Mouse (Mus musculus): ENCODE data around the gene Taok3. TPM values are rescaled to one million over a fixed set of nuclear protein-coding genes. Genes with fewer than 3 reads are reported as not detected.

Taok3 gene
- total and polyA plus RNA-seq, 2 experiments from 2014 or later: 1.1 to 5.8 TPM

DNA sequence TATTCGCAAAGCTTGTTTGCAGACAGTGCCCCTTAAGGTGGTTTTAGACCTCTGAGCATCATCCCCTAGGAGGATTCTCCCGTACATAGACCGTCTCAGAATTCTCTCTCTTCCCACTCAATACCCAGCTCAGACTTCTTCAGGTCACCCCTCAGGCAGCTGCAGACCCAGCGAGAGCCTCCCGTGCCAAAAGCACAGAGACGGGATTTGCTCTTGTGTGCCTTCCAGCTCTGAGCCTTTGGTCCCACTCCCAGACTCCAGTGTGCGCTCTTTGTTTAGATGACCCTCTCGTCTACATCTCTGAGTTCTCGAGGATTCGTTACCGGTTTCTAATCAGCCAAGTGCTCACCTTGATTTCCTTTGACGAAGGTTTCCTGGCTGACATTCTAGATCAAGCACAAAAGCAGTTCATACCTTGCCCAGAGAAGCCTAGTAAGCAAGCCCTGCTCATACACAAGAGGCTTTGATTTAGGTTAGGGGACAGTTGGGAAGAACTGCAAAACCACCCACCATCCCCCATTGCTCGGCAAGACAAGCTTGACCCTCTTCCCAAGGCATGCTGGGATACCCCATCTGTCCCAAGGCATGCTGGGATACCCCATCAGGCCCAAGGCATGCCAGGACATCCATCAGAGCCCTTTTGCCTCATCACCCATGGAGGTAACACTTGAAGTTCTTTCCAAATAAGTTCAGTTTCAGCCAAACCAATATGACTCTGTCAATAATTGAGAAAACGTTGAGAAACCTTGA is 48.6 kb downstream of the Taok3 start:
- TF ChIP-seq CTCF (IDR thresholded peaks at IDR 0.05; ENCODE audit: low read depth) (no peak), EP300 (IDR thresholded peaks at IDR 0.05; ENCODE audit: low read depth) (no peak)
- Histone ChIP-seq H3K27ac (ENCODE audit: low read depth) (no peak overlapping the region), H3K9me3 (replicated peaks; ENCODE audit: control insufficient read depth, low read length) (no peaks in the 10 kb centered on the region), H3K4me3 (ENCODE audit: low read depth, low read length) (no peak overlapping the region), H3K4me1 (ENCODE audit: control insufficient read depth, insufficient read depth) (no peaks in the 10 kb centered on the region), H3K36me3 (replicated peaks; ENCODE audit: control insufficient read depth, insufficient read depth, low read length) (no peaks in the 10 kb centered on the region), H3K4me2 (ENCODE audit: low read depth, low read length) (no peak overlapping the region), H3K9ac (replicated peaks; ENCODE audit: low read depth, low read length) (no peak overlapping the region), H3K27me3 (ENCODE audit: control insufficient read depth, insufficient read depth, low read length) (no peaks in the 10 kb centered on the region)
- ATAC-seq (ENCODE audit: insufficient read depth, low read depth) (no peak), DNase-seq (ENCODE audit: low spot score) (no peak)
- WGBS: 83% methylated on average over 14 of the region's 14 CpGs

DNA sequence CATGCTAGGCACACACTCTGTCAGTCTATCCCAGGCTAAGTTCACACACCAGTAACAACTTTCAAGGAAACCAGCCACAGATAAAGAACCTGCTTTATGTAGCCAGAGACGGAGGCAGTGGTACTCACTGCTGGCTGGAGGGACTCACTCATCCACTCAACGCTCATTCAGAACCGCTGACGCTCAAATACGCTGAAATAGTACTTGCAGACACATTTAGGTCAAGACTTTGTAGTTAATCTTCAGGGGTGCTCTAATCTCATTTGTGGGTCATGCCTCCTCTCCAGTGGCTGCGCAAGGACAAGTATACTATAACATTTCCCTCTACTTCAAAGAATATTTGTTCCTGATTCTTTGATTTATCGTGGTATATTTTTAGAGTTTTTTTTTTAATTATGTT is 54.1 kb downstream of the Taok3 start:
- DNase-seq (ENCODE audit: low spot score) (no peak), ATAC-seq (ENCODE audit: insufficient read depth, low read depth) (no peak)
- TF ChIP-seq CTCF (IDR thresholded peaks at IDR 0.05; ENCODE audit: low read depth) (no peak), EP300 (IDR thresholded peaks at IDR 0.05; ENCODE audit: low read depth) (no peak)
- H3K27ac ChIP-seq (ENCODE audit: low read depth): no peak overlapping the region
- H3K27me3 ChIP-seq (ENCODE audit: control insufficient read depth, insufficient read depth, low read length): no peaks in the 10 kb centered on the region
- WGBS: 91% methylated on average over 7 of the region's 7 CpGs
- H3K4me2 ChIP-seq (ENCODE audit: low read depth, low read length): no peak overlapping the region
- H3K36me3 ChIP-seq (replicated peaks; ENCODE audit: control insufficient read depth, insufficient read depth, low read length): no peaks in the 10 kb centered on the region
- no peaks in the 10 kb centered on the region for H3K9me3 ChIP-seq (replicated peaks; ENCODE audit: control insufficient read depth, low read length)
- no peak overlapping the region for H3K9ac ChIP-seq (replicated peaks; ENCODE audit: low read depth, low read length)
- no peak overlapping the region for H3K4me3 ChIP-seq (ENCODE audit: low read depth, low read length)
- H3K4me1 ChIP-seq (ENCODE audit: control insufficient read depth, insufficient read depth): no peaks in the 10 kb centered on the region

DNA sequence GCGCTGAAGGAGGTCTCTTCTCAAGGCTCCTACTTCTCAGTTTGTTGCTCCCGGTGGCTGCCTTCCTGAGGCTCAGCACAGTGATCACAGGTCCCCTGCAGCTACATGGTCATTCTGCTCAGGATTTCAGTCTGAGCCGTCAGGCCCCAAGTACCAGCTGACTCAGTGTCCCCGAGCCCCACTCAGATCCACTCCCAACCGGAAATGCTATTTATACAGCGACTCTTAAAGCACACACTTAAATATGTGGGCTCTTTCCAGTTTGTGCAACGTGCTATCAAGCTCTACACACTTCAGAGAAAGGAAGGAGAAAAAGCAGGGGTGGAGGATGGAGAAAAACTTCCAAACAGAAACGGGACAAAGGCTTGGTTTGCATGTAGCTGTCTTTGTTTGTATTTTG is 56.0 kb downstream of the Taok3 start:
- DNase-seq (ENCODE audit: low spot score) (no peak), ATAC-seq (ENCODE audit: insufficient read depth, low read depth) (no peak)
- no peak overlapping the region for H3K27ac ChIP-seq (ENCODE audit: low read depth)
- H3K9ac ChIP-seq (replicated peaks; ENCODE audit: low read depth, low read length): no peak overlapping the region
- no peak overlapping the region for H3K4me2 ChIP-seq (ENCODE audit: low read depth, low read length)
- no peaks in the 10 kb centered on the region for H3K4me1 ChIP-seq (ENCODE audit: control insufficient read depth, insufficient read depth)
- no peaks in the 10 kb centered on the region for H3K27me3 ChIP-seq (ENCODE audit: control insufficient read depth, insufficient read depth, low read length)
- no peaks in the 10 kb centered on the region for H3K9me3 ChIP-seq (replicated peaks; ENCODE audit: control insufficient read depth, low read length)
- H3K4me3 ChIP-seq (ENCODE audit: low read depth, low read length): no peak overlapping the region
- no peaks in the 10 kb centered on the region for H3K36me3 ChIP-seq (replicated peaks; ENCODE audit: control insufficient read depth, insufficient read depth, low read length)
- WGBS: 40% methylated on average over 8 of the region's 8 CpGs
- no peak for TF ChIP-seq EP300 (IDR thresholded peaks at IDR 0.05; ENCODE audit: low read depth)
- TF ChIP-seq CTCF (IDR thresholded peaks at IDR 0.05; ENCODE audit: low read depth): no peak

DNA sequence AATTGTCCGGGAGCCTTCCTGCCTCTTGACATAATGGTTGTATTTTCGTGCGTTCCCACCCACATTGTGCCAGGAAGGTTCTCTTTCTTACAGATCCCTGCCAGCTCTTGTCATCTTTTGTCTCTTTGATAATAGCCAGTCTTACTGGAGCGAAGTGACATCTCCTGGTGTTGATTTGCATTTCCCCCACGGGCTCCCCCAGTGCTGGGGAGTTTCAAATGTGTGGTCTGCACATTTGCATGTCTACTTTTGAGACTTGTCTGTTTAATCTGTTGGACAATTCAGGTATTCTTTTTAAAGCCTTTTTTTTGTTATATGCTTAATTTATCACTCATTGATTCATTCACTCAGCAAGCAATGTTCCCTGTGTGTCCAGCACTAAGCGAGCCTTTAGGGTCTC is 58.1 kb downstream of the Taok3 start:
- Histone ChIP-seq H3K27ac (ENCODE audit: low read depth) (no peak overlapping the region), H3K36me3 (replicated peaks; ENCODE audit: control insufficient read depth, insufficient read depth, low read length) (no peaks in the 10 kb centered on the region), H3K27me3 (ENCODE audit: control insufficient read depth, insufficient read depth, low read length) (no peaks in the 10 kb centered on the region), H3K4me1 (ENCODE audit: control insufficient read depth, insufficient read depth) (no peaks in the 10 kb centered on the region), H3K9ac (replicated peaks; ENCODE audit: low read depth, low read length) (no peak overlapping the region), H3K4me2 (ENCODE audit: low read depth, low read length) (no peak overlapping the region), H3K4me3 (ENCODE audit: low read depth, low read length) (no peak overlapping the region), H3K9me3 (replicated peaks; ENCODE audit: control insufficient read depth, low read length) (no peaks in the 10 kb centered on the region)
- TF ChIP-seq EP300 (IDR thresholded peaks at IDR 0.05; ENCODE audit: low read depth): no peak
- no peak for TF ChIP-seq CTCF (IDR thresholded peaks at IDR 0.05; ENCODE audit: low read depth)
- 56% methylated on average over 6 of the region's 6 CpGs for WGBS
- ATAC-seq (ENCODE audit: insufficient read depth, low read depth): no peak
- DNase-seq (ENCODE audit: low spot score): no peak

DNA sequence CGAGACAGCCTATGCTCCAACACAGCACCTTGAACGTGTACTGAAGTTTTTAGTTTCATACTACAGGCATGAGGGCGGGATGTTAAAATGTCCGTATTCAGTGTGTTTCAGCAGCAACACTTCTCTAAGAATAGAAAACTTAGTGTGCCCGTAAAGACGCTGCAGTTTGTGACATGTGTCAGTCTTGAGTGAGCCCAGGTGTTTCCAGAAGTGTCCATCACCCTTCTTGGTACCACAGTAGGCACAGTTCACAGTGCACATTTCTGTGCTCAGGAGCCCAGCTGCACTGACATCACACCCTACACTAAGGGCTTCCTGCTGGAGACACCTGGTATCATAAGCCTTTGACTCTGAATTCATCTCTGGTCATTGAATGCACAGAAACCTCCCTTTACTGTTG is 58.6 kb downstream of the Taok3 start:
- no peak overlapping the region for H3K27ac ChIP-seq (ENCODE audit: low read depth)
- H3K4me1 ChIP-seq (ENCODE audit: control insufficient read depth, insufficient read depth): no peaks in the 10 kb centered on the region
- 54% methylated on average over 6 of the region's 6 CpGs for WGBS
- no peak overlapping the region for H3K4me3 ChIP-seq (ENCODE audit: low read depth, low read length)
- no peaks in the 10 kb centered on the region for H3K36me3 ChIP-seq (replicated peaks; ENCODE audit: control insufficient read depth, insufficient read depth, low read length)
- no peaks in the 10 kb centered on the region for H3K27me3 ChIP-seq (ENCODE audit: control insufficient read depth, insufficient read depth, low read length)
- DNase-seq (ENCODE audit: low spot score): no peak
- no peak overlapping the region for H3K9ac ChIP-seq (replicated peaks; ENCODE audit: low read depth, low read length)
- TF ChIP-seq CTCF (IDR thresholded peaks at IDR 0.05; ENCODE audit: low read depth) (no peak), EP300 (IDR thresholded peaks at IDR 0.05; ENCODE audit: low read depth) (no peak)
- H3K4me2 ChIP-seq (ENCODE audit: low read depth, low read length): no peak overlapping the region
- H3K9me3 ChIP-seq (replicated peaks; ENCODE audit: control insufficient read depth, low read length): no peaks in the 10 kb centered on the region
- ATAC-seq (ENCODE audit: insufficient read depth, low read depth): no peak

DNA sequence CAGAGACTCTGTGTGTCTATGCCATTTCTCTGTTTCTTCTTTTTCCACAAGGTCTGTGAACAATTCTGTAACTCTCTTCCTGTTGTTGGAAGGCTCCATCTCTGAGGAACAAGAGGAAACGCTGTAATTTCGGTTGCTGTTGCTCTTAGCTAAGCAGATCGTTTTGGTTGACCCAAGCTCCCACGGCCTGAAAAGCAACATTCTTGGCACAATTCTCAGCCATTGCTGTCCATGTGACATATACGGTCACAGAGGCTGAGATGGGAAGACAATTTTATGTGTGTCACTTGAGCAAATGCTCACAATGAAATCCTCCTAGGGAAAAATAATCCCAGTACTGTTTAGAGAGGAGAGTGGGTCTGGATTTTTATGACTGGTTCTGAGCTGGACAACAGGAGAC is 62.0 kb downstream of the Taok3 start:
- Histone ChIP-seq H3K4me1 (ENCODE audit: control insufficient read depth, insufficient read depth) (no peaks in the 10 kb centered on the region), H3K9ac (replicated peaks; ENCODE audit: low read depth, low read length) (no peak overlapping the region), H3K4me3 (ENCODE audit: low read depth, low read length) (no peak overlapping the region), H3K9me3 (replicated peaks; ENCODE audit: control insufficient read depth, low read length) (peaks cover 10% of the 10 kb centered on the region), H3K4me2 (ENCODE audit: low read depth, low read length) (no peak overlapping the region), H3K36me3 (replicated peaks; ENCODE audit: control insufficient read depth, insufficient read depth, low read length) (peaks cover 13% of the 10 kb centered on the region; the same call in 1 of the 2 replicates), H3K27me3 (ENCODE audit: control insufficient read depth, insufficient read depth, low read length) (no peaks in the 10 kb centered on the region), H3K27ac (ENCODE audit: low read depth) (peak overlapping the region; percentile 11; the same call in 1 of the 2 replicates)
- peak; percentile 23 for DNase-seq (ENCODE audit: low spot score)
- WGBS: 49% methylated on average over 5 of the region's 5 CpGs
- ATAC-seq (ENCODE audit: insufficient read depth, low read depth): no peak
- no peak for TF ChIP-seq EP300 (IDR thresholded peaks at IDR 0.05; ENCODE audit: low read depth)
- no peak for TF ChIP-seq CTCF (IDR thresholded peaks at IDR 0.05; ENCODE audit: low read depth)
